Mouse (Mus musculus) kidney, postnatal 25 days (tissue): ENCODE results near the gene Use1.

ENCODE experiments used
- DNase-seq, 2 experiments: peaks; one replicate each; pipeline ENCODE4 v3.0.0; 2021; ENCODE audit warnings: mixed read lengths in 2 of 2

The Use1 gene

DNA sequence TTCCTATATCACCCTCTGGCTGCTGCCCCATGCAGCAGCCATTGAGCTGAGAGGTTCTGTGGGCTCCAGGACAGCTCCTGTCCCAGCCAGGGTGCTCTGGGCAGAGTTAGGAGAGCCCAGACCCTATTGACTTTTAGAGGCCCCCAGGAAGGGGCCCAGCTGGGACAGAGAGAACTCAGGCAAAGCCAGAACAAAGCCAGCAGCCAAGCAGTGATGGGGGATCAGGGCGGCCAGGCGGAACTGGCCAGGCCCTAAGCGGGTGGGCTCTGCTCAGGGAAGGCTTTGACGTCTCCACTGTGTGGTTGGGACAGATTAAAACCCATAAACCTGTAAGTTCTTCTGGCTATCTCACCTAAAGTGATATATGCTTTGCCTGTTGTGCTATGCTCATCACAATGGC, 12.4 kb downstream of the Use1 start:
- DNase-seq: no peak

DNA sequence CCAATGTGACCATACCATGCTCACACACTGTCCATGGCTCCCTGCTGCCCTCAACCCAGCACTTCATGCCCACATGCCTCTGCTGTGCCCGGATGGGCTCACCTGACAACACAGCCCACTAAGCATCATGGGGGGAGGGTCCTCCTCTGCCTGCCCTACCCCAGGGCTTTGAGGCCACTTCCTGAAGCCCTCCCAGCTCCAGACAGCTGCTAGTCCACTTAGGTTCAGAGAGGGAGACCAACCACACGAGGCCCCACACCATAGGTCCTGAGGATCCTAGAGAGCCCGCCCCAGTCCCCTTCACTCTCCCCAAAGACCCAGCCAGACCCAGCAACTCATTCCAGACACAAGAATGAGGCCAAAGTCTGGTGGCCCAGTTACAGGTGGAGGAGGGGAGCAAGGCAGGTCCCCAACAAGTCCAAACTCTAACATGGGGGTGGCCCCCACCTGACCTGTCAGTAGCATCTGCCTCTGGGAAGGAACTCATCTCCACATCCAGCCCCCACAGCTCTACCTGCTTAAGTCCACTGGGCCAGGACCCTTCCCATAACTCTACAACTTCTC, 12.9 kb downstream of the Use1 start:
- DNase-seq: peak; percentile 58 to 80

DNA sequence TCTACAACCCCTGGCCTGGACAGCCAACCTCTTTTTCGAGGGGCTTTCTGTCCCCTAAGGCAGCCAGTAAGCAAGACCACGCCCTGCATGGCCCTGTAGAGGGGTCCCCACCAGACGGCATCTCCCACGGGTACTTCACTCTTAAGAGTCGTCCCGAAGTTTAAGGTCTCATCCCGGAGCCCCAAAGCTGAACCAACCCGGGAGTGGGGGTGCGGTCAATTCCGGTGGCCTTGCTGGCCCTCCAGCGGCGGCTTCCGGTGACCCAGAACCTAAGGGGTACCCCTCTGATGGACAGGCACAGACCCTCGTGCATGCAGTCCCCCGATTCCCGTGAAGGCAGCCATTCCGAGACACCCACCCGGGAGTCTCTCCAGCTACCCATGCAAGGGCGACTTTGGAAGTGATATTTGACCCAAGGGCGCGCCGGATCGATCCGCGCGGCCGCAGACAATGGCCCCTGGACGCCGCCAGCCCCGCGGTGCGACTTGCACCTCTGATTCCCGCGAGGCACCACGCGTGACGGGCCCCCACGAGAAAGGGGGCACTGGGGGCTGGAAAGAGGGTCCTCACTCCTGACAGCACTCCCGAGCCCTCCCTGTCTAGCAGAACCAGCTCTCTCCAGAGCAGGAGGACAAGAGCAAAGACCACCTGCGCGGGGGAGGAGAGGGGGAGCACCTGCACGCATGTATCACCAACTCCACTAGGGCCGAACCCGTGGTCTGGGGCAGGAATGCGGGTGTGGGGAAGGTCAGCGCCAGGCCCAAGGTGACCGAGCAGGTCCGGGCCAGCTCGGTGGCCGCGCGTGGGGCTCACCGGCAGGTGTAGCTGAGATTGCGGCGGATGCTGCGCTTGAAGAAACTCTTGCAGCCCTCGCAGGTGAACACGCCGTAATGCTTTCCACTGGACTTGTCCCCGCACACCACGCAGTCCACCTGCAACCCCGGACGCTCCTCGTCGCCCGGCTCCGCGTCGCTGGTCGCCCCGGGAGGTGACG, 13.8 kb downstream of the Use1 start:
- peak; percentile 44 to 75 for DNase-seq

DNA sequence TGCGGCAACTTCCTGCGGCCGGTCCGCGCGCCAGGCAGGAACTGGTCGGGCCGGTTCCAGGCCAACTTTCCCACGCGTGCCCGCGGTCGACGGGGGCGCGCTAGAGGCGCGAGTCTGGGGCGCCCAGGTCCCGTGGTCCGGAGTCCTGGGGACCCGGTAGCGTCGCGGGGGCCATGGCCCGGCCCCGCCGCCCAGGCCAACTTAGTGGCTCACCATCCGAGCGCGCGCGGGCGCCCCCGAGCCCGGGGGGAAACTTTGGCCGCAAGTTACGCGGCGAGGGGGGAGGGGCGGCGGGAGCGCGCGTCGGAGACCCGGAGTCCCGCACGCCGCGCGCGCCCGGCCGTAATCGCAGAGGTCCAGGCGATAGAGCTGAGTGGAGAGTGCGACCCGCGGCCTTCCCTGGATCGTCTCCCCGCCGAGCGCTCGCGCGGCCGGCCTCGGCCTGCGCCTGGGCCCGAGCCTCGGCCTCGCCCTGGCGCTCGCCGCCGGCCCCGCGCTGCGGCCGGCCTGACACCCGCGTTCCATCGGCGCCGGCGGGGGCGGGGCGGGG, 14.8 kb downstream of the Use1 start, which contains the start of gene Nr2f6:
Gene Nr2f6 (minus strand): TSS at position 540 of the 550 bp plus-strand sequence.
- peak; percentile 75 to 90 for DNase-seq

DNA sequence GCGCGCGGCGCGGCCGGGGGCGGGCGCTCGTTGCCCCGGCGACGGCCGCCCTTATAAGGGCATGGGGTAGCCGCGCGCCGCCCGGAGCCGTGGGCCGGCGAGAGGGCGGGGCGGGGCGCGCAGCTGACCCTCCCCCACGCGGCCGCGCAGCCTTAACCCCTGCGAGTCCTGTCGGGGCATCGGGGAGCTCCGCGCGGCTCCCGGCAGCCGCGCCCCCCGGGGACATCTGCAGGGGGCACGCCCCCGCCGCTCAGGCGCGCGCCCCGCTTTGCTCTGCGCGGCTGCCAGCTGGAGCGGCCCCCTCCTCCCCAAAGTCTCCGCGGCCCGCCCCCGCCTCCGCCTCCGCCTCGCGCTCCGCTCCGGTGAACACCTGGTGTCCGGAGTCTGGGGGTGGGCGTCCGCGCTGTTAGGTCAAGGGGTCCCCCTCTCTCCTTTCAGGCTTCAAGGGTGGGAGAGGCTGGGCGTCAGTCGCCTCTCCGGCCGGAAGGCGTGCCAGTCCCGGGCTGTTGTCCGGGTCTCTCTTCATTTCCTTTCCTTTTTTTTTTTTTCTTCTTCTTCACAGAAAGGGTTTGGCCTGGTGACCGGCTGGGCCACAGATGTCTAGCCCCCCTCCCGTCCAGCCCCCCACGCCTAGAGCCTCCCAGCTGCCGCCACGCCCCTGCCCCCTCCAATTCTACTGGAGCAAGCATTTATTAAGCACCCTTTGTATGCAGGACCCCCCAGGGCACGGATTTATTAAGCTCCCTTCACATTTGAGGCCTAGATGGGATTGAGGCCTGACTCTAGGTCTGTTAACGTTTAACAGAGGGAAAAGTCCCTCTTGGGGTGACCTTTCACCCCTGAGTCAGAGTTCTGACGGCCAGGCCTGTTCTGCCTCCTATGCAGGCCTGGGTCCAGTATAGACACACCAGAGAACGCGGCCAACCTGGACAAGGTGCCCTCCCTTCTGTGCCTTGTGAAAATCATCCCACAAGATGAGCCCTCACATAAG, 15.6 kb downstream of the Use1 start:
- DNase-seq: peak; percentile 90 to 95

DNA sequence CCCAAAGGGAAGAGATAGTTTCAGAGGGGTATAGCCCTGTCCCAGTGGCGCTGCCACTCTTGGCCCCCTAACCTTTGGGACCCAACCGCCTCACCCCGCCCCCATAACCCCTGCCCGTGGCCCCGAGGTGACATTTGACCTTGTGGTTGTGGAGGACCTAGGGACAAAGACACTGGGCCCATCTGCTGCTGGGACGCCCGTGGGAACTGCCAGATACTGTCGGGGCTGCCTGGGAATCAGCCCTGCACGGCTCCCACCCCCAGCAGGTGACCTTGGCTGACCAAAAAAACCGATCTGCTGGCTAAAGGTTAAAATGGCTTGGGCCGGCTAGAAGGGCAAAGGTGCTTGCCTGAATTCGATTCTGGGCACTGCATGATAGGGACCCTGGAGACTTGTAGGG, 16.7 kb downstream of the Use1 start:
- peak; percentile 51 to 72 for DNase-seq

DNA sequence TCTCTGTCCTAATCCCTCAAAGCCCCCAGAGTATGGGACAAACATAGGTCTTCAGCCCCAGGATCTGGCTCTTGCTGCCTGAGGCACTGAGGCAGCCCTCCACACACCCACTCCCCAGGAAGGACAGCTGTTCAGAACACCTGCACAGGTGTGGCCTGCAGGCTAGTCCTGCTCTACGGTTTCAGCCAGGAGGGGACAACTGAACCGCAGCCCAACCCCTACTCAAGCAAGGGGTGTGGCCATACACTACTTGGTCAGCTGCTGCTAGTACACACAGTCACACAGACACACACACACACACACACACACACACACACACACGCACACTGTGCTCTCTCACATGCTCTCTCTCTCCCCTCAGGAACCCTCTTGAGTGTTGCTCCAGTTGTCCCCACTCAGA, 17.2 kb downstream of the Use1 start:
- DNase-seq: peak in 1 of 2 experiments; percentile 55

DNA sequence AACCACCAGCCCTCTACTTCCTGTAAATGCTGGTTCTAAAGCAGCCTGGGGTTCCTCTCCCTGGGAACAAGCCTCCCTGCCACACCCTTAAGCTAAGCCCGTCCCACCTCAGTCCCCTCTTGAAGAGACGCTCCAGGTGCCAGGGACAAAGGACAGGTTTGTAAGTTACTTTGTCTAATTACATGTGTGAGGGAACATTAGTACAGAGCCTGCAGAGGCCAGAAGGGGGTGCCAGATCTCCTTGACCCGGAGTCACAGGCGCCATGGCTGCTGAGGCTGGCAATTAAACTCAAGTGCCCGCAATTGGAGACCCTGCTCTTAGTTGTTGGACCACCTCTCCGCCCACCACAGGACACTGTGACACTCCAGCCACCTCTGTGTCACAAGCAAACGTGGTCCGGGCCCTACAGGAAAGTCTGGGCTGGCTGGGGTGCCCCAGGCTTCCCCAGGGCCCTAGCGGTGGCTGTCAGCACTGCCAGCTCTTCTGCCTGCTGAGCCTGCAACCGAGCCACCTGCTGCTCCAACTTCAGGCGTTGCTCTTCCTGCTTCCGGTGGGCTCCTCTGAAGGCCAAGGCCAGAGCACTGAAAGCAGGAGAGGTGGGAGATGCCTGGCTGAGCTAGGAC, 18.7 kb downstream of the Use1 start:
- DNase-seq: peak; percentile 38 to 47

DNA sequence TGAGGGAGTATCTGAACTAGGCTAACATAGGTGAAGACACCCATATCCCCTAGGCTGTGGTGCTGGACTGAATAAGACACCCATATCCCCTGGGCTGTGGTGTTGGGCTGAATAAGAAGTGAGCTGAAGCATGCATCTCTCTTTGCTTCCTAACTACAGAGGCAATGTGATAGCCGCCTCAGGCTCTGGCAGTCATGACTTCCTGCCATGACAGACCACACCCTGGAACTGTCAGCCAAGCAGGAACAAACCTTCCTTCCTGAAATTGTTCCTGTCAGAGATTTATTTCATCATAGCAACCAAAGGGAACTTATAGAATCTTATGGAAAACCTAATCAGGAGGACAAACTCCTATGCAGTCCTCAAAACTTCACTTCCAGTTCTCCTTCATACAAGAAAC, 21.6 kb downstream of the Use1 start:
- DNase-seq: peak in 1 of 2 experiments; percentile 58

DNA sequence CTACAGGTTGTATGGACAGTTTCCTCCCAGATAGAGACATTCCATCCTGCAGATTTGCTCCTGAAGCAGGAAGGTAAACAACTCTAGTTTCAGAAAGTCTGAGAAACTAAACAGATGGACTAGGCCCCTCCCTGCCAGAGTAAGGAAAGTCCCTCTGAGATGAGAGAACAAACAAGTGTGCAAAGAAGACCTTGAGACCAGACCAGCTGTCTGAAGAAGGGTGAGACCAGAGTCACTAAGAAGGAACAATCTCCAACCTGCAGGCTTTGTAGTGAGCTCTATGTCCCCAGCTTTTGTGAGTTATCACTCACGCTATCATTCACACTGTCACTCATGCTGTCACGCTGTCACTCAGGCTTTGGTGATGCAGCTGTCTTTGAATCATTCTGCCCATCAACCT, 25.0 kb downstream of the Use1 start:
- DNase-seq: no peak

DNA sequence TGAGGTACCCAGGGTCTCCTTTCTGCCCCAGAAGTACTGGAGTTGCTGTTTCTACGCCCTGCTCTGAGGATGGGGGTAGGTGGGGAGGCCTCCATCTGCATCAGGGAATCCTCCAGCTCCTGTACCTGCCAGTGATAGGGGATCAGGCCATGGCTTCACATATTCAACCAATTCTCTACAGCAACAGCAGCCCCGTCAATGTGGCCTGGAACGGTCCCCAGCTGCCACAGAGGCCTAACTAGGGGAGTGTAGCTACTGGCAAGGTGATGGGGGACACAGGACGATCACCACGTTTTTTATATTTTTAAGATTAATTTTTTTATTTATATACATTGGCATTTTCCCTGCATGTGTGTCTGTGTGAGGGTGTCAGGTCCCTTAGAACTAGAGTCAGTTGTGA, 25.7 kb downstream of the Use1 start:
- peak in 1 of 2 experiments; percentile 22 for DNase-seq

DNA sequence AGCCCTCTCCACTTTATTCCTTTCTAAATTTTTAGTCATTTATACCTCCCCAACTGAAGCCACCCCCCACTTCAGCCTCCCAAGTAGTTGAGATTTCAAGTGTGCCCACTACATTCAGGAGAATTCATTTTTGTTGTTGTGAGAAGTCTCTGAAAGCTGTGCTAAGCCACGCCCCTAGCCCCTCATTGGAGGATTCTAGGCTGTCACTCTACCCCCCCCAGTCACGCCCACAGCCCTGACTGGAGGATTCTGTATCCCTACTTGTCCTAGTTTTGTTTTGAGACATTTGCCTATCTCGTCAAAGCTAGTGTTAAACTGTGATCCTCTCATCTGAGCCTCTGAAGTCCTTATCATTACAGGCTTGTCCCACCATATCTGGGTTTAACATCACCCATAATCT, 26.2 kb downstream of the Use1 start:
- DNase-seq: peak; percentile 70 to 71

DNA sequence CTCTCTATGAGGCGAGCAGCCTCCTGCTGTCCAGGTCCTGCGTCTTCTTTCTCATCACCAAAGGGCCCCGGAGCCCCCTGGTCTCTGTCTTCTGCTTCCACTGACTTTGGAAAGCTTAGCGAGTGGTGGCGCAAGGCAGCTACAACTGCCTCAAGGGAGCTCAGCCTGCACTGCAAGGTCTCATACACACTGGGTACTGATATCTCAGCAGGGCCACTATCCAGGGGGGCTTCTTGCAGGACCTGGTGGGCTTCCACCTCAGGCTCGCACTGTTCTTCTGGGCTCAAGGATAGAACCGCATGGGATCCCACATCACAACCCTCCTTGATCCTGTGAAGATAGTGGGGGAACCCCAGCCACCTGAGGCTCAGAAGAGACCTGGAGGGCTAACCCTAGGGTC, 27.8 kb downstream of the Use1 start:
- peak in 1 of 2 experiments; percentile 33 for DNase-seq

DNA sequence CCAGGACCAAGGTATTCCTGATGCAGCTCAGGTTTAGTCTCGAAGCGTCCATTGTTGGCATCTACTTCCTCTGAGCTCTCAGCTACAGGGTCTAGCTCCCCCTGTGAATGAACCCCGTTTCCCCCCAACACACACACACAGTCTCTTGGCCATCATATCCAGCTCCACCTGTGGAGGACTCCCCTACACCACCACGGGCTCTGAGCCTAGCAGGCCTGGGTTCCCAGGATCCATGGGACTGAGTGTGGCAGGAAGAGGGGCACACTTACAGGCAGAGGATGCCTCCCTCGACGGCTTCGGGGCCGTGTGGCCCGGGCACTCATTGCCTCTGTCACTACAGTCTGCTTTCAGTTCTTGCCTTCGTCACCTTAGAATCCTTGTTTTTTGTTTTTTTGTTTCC, 28.4 kb downstream of the Use1 start:
- peak in 1 of 2 experiments; percentile 40 for DNase-seq

DNA sequence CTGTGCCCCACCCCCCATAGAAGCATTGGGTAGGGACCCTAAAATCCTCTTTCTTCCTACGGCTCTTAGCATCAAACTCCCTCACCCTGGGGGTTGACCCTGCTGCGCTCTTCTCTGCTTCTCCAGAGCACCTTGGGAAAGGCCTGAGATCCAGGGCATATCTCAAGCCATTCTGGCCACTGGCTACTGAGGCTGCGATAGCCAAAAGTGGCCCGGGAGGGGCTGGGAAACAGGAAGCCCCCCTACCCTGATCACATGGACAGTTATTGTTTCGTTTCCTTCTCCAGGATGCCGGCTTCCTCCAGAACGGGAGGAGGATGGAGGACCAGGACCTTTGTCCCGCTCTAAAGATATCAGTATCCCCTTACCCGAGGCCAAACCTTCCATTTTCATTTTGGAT, 29.0 kb downstream of the Use1 start, which contains the start of gene Ushbp1:
Gene Ushbp1 (minus strand): TSS at position 174 of the 400 bp plus-strand sequence.
- peak; percentile 66 to 78 for DNase-seq

DNA sequence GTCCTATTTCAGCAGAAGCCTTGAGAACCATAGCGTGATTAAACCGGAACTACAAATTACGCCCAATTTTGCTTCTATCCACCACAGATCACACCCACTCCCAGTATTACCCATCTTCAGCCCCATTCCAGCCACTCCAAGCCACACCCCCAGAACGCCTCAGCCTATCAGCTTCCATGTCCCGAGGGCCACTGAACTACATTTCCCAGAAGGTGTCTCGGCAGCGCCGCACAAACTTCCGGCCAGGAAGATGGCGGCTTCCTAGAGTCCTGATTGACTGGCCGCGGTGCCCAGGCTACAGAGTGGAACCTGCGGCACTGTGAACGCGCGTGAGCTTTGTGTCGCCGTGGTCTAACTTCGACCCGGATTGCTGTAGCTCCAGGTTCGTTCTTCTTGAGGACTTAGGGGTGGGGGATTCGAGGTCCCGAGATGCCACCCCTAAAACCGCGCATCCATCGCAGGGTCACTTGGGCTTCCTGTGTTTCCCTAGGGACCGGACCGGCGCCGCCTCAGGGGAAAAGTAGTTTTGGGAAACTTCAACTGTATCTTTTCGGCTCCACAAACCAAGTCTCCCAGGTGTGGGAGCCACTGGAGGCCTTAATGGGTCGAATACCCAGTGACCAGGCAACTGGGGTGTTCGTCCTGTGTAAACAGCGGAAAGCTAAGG, 30.1 kb downstream of the Use1 start, which contains the start of gene Babam1:
Gene Babam1 (plus strand): TSS at position 223 of the 667 bp plus-strand sequence.
- DNase-seq: peak; percentile 96 to 98

DNA sequence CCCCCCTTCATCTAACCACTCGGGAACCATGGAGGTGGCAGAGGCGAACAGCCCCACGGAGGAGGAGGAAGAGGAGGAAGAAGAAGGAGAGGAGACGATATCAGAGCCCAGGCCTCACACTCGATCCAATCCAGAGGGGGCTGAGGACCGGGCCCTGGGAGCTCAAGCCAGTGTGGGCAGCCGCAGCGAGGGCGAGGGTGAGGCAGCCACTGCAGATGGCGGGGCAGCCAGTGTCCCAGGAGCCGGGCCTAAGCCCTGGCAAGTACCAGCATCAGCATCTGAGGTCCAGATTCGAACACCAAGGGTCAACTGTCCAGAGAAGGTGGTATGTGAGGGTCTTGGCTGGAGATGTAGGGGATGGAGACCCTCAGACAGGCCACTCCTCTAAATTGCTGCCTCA, 31.1 kb downstream of the Use1 start:
- peak in 1 of 2 experiments; percentile 43 for DNase-seq

DNA sequence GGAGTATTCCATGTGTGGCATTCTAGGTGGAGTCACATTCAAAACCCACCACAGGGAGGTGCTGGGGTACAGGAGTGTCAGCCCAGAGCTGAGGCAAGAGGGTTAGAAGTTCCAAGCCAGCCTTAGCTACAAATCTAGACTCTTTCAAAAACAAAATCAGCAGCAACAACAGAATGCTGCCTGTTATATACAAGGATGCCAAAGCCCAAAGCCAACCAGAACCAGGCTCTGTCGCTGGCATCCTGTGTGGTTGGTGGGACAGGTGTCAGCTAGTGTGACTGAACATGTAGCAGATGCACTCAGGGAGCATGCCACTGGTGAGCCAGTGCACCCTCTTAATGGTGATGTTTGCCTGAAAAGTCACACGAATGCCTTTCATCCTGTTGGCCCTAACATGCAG, 34.2 kb downstream of the Use1 start:
- peak in 1 of 2 experiments; percentile 17 for DNase-seq

DNA sequence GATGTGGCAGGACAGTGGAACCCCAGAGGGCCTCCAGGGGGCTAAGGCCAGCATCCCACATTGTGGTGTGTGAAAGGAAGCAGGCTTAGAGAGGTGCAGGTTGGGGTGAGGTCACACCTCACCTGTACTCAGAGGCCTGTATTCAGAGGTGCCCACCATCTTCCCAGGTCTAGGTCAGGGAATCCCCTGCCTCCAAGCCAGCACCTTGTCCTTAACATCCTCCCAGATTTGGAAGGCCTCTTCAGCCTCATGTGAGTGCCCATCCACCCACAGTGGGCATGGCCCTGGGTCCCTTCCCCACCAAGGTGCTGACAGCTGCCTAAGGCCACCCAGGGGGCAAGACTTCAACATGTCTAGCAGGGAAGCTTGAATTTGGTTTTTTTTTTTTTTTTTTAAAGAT, 34.8 kb downstream of the Use1 start:
- no peak for DNase-seq

DNA sequence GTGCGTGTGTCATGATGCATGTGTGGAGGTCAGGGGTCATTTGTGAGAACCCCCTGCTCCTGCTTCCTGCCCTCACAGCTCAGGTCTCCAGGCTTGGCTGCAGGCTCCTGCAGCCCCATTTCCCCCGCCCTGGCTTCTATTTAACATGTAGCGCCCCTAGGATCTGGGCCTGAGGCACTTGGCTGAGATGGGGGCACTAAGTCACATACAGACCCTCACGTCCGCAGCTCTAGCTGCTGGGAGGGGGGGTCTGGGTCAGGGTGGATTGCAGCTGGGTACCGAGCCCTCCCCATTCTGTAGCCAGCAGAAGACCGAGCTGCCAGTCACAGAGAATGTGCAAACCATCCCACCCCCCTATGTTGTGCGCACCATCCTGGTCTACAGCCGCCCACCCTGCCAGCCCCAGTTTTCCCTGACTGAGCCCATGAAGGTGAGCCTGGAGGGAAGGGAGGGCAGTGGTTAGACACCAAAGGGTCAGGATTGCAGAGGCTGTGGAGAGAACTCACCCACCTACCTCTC, 35.9 kb downstream of the Use1 start:
- no peak for DNase-seq
